Mouse (Mus musculus) hindbrain, postnatal 0 days (tissue): ENCODE measurements around the gene Fbxw8. TPM values are rescaled to one million over a fixed set of nuclear protein-coding genes. Genes with fewer than 3 reads are reported as not detected.

Experiments
- ATAC-seq: fragments of 200-750 bp; cut with Nextera tagmentation; 2 replicates; pipeline ENCODE4 v1.8.0; 2017; ENCODE audit warnings: mild to moderate bottlenecking, moderate TSS enrichment, moderate library complexity
- DNase-seq: peaks from one replicate; pipeline ENCODE4 v3.0.0-alpha.2; 2015; ENCODE audit warnings: low spot score
- H3K27ac ChIP-seq: fragments of 300-500 bp; sonication (generic); 2 replicates; pipeline ENCODE4 v1.5.1; 2014; ENCODE audit warnings: mild to moderate bottlenecking
- H3K27me3 ChIP-seq: fragments of 300-500 bp; sonication (generic); 2 replicates; pipeline ENCODE4 v1.6.1; 2014; ENCODE audit warnings: low read length, mixed read lengths; ENCODE audit not compliant: insufficient read depth
- H3K36me3 ChIP-seq: fragments of 300-500 bp; sonication (generic); 2 replicates; pipeline ENCODE4 v1.6.1; 2014; ENCODE audit warnings: low read length, mixed read lengths; ENCODE audit not compliant: insufficient read depth
- H3K4me1 ChIP-seq: fragments of 300-500 bp; sonication (generic); 2 replicates; pipeline ENCODE4 v1.6.1; 2014; ENCODE audit warnings: antibody characterized with exemption, low read length, mixed read lengths; ENCODE audit not compliant: insufficient read depth
- H3K4me2 ChIP-seq: fragments of 300-500 bp; sonication (generic); 2 replicates; pipeline ENCODE4 v1.6.1; 2014; ENCODE audit warnings: low read depth, mild to moderate bottlenecking, low read length, moderate library complexity, mixed read lengths
- H3K4me3 ChIP-seq: fragments of 300-500 bp; sonication (generic); 2 replicates; pipeline ENCODE4 v1.5.1; 2014; ENCODE audit warnings: low read length
- H3K9ac ChIP-seq: fragments of 300-500 bp; sonication (generic); replicated peaks from 2 replicates; pipeline ENCODE4 v1.6.1; 2014; ENCODE audit warnings: mild to moderate bottlenecking, low read length, moderate library complexity, mixed read lengths
- H3K9me3 ChIP-seq: fragments of 300-500 bp; sonication (generic); 2 replicates; pipeline ENCODE4 v1.6.1; 2016; ENCODE audit warnings: low read length, mixed read lengths
- CTCF ChIP-seq: IDR thresholded peaks from 2 replicates; pipeline ENCODE4 v1.5.1; 2016; ENCODE audit warnings: antibody characterized with exemption, control low read depth, low read depth
- WGBS: fragments of 180-500 bp; shearing (Covaris S2); extraction: QIAGEN DNeasy Blood & Tissue Kit; methylation state at CpG from one replicate; pipeline ENCODE4 v1.1.7; 2014; 5-methylcytosine and 5-hydroxymethylcytosine counted together
- polyA plus RNA-seq: library from polyadenylated mRNA; unstranded; fragments of >200 nt; fragmentation: Nextera tagmentation; extraction: Ambion mirVana; gene quantifications from 2 replicates; pipeline ENCODE4 v1.2.1, GENCODE M21; 2015
- total RNA-seq: library from RNA; depleted of rRNA; stranded (reverse); fragments of >200 nt; gene quantifications from 2 replicates; pipeline ENCODE4 v1.2.3, GENCODE M21; 2014

Gene Fbxw8
- total and polyA plus RNA-seq, 2 experiments from 2014 or later = 18.0 to 57.5 TPM

GRCm38 (mm10) chr5:118099870-118100478, 55.3 kb downstream of the Fbxw8 start:
- DNase-seq (no peak), ATAC-seq (0 out of 2 replicates have a peak, but pooled peaks have one; percentile 36)
- Histone ChIP-seq H3K4me2 (no peak overlapping the region), H3K27ac (0 out of 2 replicates have a peak overlapping the region, but pooled peaks have one; percentile 3), H3K9me3 (no peaks in the 10 kb centered on the region), H3K9ac (no peak overlapping the region), H3K4me1 (no peaks in the 10 kb centered on the region), H3K27me3 (no peaks in the 10 kb centered on the region), H3K36me3 (no peaks in the 10 kb centered on the region; the same call in 1 of the 2 replicates), H3K4me3 (no peak overlapping the region)
- no peak for TF ChIP-seq CTCF
- WGBS = 57% methylated on average over 8 of the region's 8 CpGs

GRCm38 (mm10) chr5:118099069-118099869, 56.0 kb downstream of the Fbxw8 start:
- Histone ChIP-seq H3K9me3 (no peaks in the 10 kb centered on the region), H3K4me1 (no peaks in the 10 kb centered on the region), H3K36me3 (no peaks in the 10 kb centered on the region; the same call in 1 of the 2 replicates), H3K27ac (peak overlapping the region; percentile 36; the same call in 1 of the 2 replicates), H3K4me3 (no peak overlapping the region), H3K4me2 (no peak overlapping the region), H3K9ac (0 out of 2 replicates have a peak overlapping the region, but pooled peaks have one; percentile 5), H3K27me3 (no peaks in the 10 kb centered on the region)
- DNase-seq (peak; percentile 62), ATAC-seq (peak; percentile 52; the same call in 1 of the 2 replicates)
- 51% methylated on average over 11 of the region's 11 CpGs for WGBS
- TF ChIP-seq CTCF = no peak

- peaks cover 11% of the 10 kb centered on the region for H3K36me3 ChIP-seq
- WGBS = 58% methylated on average over 3 of the region's 3 CpGs
- H3K27me3 ChIP-seq = no peaks in the 10 kb centered on the region
- no peak overlapping the region for H3K4me2 ChIP-seq
- no peak overlapping the region for H3K9ac ChIP-seq
- H3K4me3 ChIP-seq = no peak overlapping the region
- H3K27ac ChIP-seq = peak overlapping the region; percentile 11; the same call in 1 of the 2 replicates
- ATAC-seq (0 out of 2 replicates have a peak, but pooled peaks have one; percentile 38), DNase-seq (no peak)
- TF ChIP-seq CTCF = no peak
- no peaks in the 10 kb centered on the region for H3K9me3 ChIP-seq
- H3K4me1 ChIP-seq = no peaks in the 10 kb centered on the region
These were observed 58.9 kb downstream of the Fbxw8 start for GRCm38 (mm10) chr5:118096317-118096716.

GRCm38 (mm10) chr5:118095849-118096248, 59.4 kb downstream of the Fbxw8 start:
- Histone ChIP-seq H3K27ac (0 out of 2 replicates have a peak overlapping the region, but pooled peaks have one; percentile 11), H3K27me3 (no peaks in the 10 kb centered on the region), H3K4me3 (no peak overlapping the region), H3K36me3 (peaks cover 16% of the 10 kb centered on the region), H3K9me3 (no peaks in the 10 kb centered on the region), H3K9ac (no peak overlapping the region), H3K4me1 (no peaks in the 10 kb centered on the region), H3K4me2 (no peak overlapping the region)
- no peak for DNase-seq
- ATAC-seq = no peak
- TF ChIP-seq CTCF = no peak
- 87% methylated on average over 4 of the region's 4 CpGs for WGBS

- WGBS = 75% methylated on average over 11 of the region's 11 CpGs
- Histone ChIP-seq H3K4me3 (no peak overlapping the region), H3K4me1 (no peaks in the 10 kb centered on the region), H3K27me3 (no peaks in the 10 kb centered on the region), H3K27ac (0 out of 2 replicates have a peak overlapping the region, but pooled peaks have one; percentile 11), H3K9ac (no peak overlapping the region), H3K36me3 (peaks cover 19% of the 10 kb centered on the region), H3K4me2 (no peak overlapping the region), H3K9me3 (no peaks in the 10 kb centered on the region)
- ATAC-seq (no peak), DNase-seq (no peak)
- TF ChIP-seq CTCF = no peak
These were observed 59.8 kb downstream of the Fbxw8 start for GRCm38 (mm10) chr5:118095433-118095832.

GRCm38 (mm10) chr5:118093321-118094035, 61.8 kb downstream of the Fbxw8 start:
- peak overlapping the region; percentile 32; the same call in 1 of the 2 replicates for H3K27ac ChIP-seq
- DNase-seq (peak; percentile 58), ATAC-seq (peak; percentile 30; the same call in 1 of the 2 replicates)
- H3K36me3 ChIP-seq = peaks cover 19% of the 10 kb centered on the region
- H3K9ac ChIP-seq = no peak overlapping the region
- no peaks in the 10 kb centered on the region for H3K27me3 ChIP-seq
- peak; percentile 57 for TF ChIP-seq CTCF
- H3K4me3 ChIP-seq = no peak overlapping the region
- peaks cover 8% of the 10 kb centered on the region; the same call in 1 of the 2 replicates for H3K4me1 ChIP-seq
- 50% methylated on average over 11 of the region's 11 CpGs for WGBS
- H3K9me3 ChIP-seq = no peaks in the 10 kb centered on the region
- H3K4me2 ChIP-seq = no peak overlapping the region
